Mouse (Mus musculus): ENCODE data around the gene Atp6v0d1. TPM values are rescaled to one million over a fixed set of nuclear protein-coding genes. Genes with fewer than 3 reads are reported as not detected.

Gene Atp6v0d1
- total RNA-seq, 1 experiment from 2014 or later, result 33.4 TPM

GRCm38 (mm10) chr8:105476628-105477413 lies 89.0 kb downstream of the Atp6v0d1 start:
- ATAC-seq (replicated peaks; ENCODE audit: low read depth, poor library complexity, severe bottlenecking), result peak; percentile 64

- ATAC-seq (replicated peaks; ENCODE audit: low read depth, poor library complexity, severe bottlenecking), result no peak
Measured at GRCm38 (mm10) chr8:105476161-105476560, 89.7 kb downstream of the Atp6v0d1 start.

- ATAC-seq (replicated peaks; ENCODE audit: low read depth, poor library complexity, severe bottlenecking), result no peak
Measured at GRCm38 (mm10) chr8:105475742-105476141, 90.1 kb downstream of the Atp6v0d1 start.

- ATAC-seq (replicated peaks; ENCODE audit: low read depth, poor library complexity, severe bottlenecking), result no peak
Measured at GRCm38 (mm10) chr8:105475254-105475653, 90.6 kb downstream of the Atp6v0d1 start.

GRCm38 (mm10) chr8:105474680-105475079 lies 91.2 kb downstream of the Atp6v0d1 start:
- no peak for ATAC-seq (replicated peaks; ENCODE audit: low read depth, poor library complexity, severe bottlenecking)

Other genes with a start within 250 kb of the Atp6v0d1 start
- 1.2 and 4.0 TPM in 2 replicates for gene Lrrc29, start 239.8 kb downstream of the Atp6v0d1 start, total RNA-seq (2017)
- gene Tmem208, start 239.7 kb downstream of the Atp6v0d1 start, total RNA-seq (2017), result 21.7 and 28.4 TPM in 2 replicates
- gene Fhod1, start 218.1 kb downstream of the Atp6v0d1 start, total RNA-seq (2017), result 4.2 and 7.3 TPM in 2 replicates
- gene Slc9a5, start 217.2 kb downstream of the Atp6v0d1 start, total RNA-seq (2017), result 0.10 and 0.46 TPM in 2 replicates
- not detected in 2 replicates for gene Plekhg4, start 192.8 kb downstream of the Atp6v0d1 start, total RNA-seq (2017)
- gene Kctd19, start 152.5 kb downstream of the Atp6v0d1 start, total RNA-seq (2017), result not detected in 2 replicates
- gene Lrrc36, start 152.5 kb downstream of the Atp6v0d1 start, total RNA-seq (2017), result 0.69 and 1.5 TPM in 2 replicates
- not detected in 2 replicates for gene Tppp3, start 94.5 kb downstream of the Atp6v0d1 start, total RNA-seq (2017)
- 2.4 and 3.5 TPM in 2 replicates for gene Zdhhc1, start 69.1 kb downstream of the Atp6v0d1 start, total RNA-seq (2017)
- not detected in 2 replicates for gene Hsd11b2, start 47.3 kb downstream of the Atp6v0d1 start, total RNA-seq (2017)
- gene Ripor1, start 39.2 kb upstream of the Atp6v0d1 start, total RNA-seq (2017), result 21.9 and 39.1 TPM in 2 replicates
- 113 and 139 TPM in 2 replicates for gene Ctcf, start 70.5 kb upstream of the Atp6v0d1 start, total RNA-seq (2017)
- not detected in 2 replicates for gene Agrp, start 71.3 kb upstream of the Atp6v0d1 start, total RNA-seq (2017)
- 2.9 and 4.3 TPM in 2 replicates for gene Carmil2, start 120.2 kb upstream of the Atp6v0d1 start, total RNA-seq (2017)
- 17.8 and 33.4 TPM in 2 replicates for gene Acd, start 135.1 kb upstream of the Atp6v0d1 start, total RNA-seq (2017)
- gene Pard6a, start 135.1 kb upstream of the Atp6v0d1 start, total RNA-seq (2017), result 0.41 and 11.5 TPM in 2 replicates
- gene 4933405L10Rik, start 141.6 kb upstream of the Atp6v0d1 start, total RNA-seq (2017), result not detected in 2 replicates
- gene Enkd1, start 142.2 kb upstream of the Atp6v0d1 start, total RNA-seq (2017), result 12.9 and 16.0 TPM in 2 replicates
- gene Gfod2, start 192.6 kb upstream of the Atp6v0d1 start, total RNA-seq (2017), result 0.92 and 3.7 TPM in 2 replicates